Mouse (Mus musculus) heart, adult 2 months (tissue): ENCODE data around the gene Zfp28. TPM values are rescaled to one million over a fixed set of nuclear protein-coding genes. Genes with fewer than 3 reads are reported as not detected.

ENCODE experiments used
- DNase-seq, 2 experiments: peaks; one replicate each; pipeline ENCODE4 v3.0.0; 2021
- H3K27ac ChIP-seq: fragments of 200-600 bp; 2 replicates; pipeline ENCODE4 v1.8.1; 2022
- H3K27me3 ChIP-seq: fragments of 200-500 bp; 2 replicates; pipeline ENCODE4 v1.6.1; 2012; ENCODE audit warnings: mild to moderate bottlenecking, low read length, inconsistent platforms, mixed read lengths; ENCODE audit not compliant: control insufficient read depth, insufficient read depth
- H3K36me3 ChIP-seq: fragments of 200-500 bp; 2 replicates; pipeline ENCODE4 v1.6.1; 2012; ENCODE audit warnings: low read length, inconsistent platforms; ENCODE audit not compliant: control insufficient read depth, insufficient read depth
- H3K4me1 ChIP-seq: fragments of 200-500 bp; 2 replicates; pipeline ENCODE4 v1.6.1; 2011; ENCODE audit warnings: low read length; ENCODE audit not compliant: control insufficient read depth, insufficient read depth
- H3K4me3 ChIP-seq: fragments of 200-600 bp; 2 replicates; pipeline ENCODE4 v1.8.1; 2022
- H3K79me2 ChIP-seq: fragments of 200-500 bp; replicated peaks from 2 replicates; pipeline ENCODE4 v1.6.1; 2012; ENCODE audit warnings: mild to moderate bottlenecking, inconsistent platforms, low read length, moderate library complexity, mixed read lengths; ENCODE audit not compliant: control insufficient read depth, insufficient read depth
- H3K9ac ChIP-seq: fragments of 200-500 bp; 2 replicates; pipeline ENCODE4 v1.6.1; 2012; ENCODE audit warnings: low read depth, mild to moderate bottlenecking, control low read depth, inconsistent platforms, low read length, mixed read lengths
- CTCF ChIP-seq: fragments of 200-600 bp; IDR thresholded peaks from 2 replicates; pipeline ENCODE4 v1.8.1; 2022; ENCODE audit warnings: antibody characterized with exemption, mild to moderate bottlenecking, moderate library complexity
- EP300 ChIP-seq: fragments of 200-500 bp; IDR thresholded peaks from 2 replicates; pipeline ENCODE4 v1.6.1; 2011; ENCODE audit warnings: low read depth, low read length, control low read depth; ENCODE audit not compliant: insufficient read depth
- POLR2A ChIP-seq: fragments of 200-500 bp; IDR thresholded peaks from 2 replicates; pipeline ENCODE4 v1.6.1; 2011; ENCODE audit warnings: mild to moderate bottlenecking, low read depth, low read length, control low read depth; ENCODE audit not compliant: insufficient read depth
- WGBS: fragments of 180-500 bp; shearing (Covaris S2); methylation state at CpG from one replicate; pipeline ENCODE4 v1.1.7; 2018; 5-methylcytosine and 5-hydroxymethylcytosine counted together
- intact Hi-C: fragments of 180-260 bp; cut with DNase I; formaldehyde crosslinking; loops from one replicate; pipeline ENCODE4 v1.15.1; 2025
- long read RNA-seq: library from polyadenylated mRNA; stranded (forward); transcript quantifications from one replicate; pipeline ENCODE4 v2.0.0, GENCODE M21; 2021
- polyA plus RNA-seq: library from polyadenylated mRNA; depleted of rRNA; stranded (reverse); fragments of >200 nt; gene quantifications from 2 replicates; pipeline ENCODE4 v1.2.3, GENCODE M21; 2012; rRNA removed
- total RNA-seq, 2 experiments: library from RNA; stranded (reverse); gene quantifications; 2 replicates each; pipeline ENCODE4 v1.2.3; 2021

The Zfp28 gene
- total RNA-seq (1 to 10 TPM; 1.8 to 2.8 TPM), polyA plus RNA-seq (2.6 and 4.1 TPM in 2 replicates)
- long read RNA-seq, full-length matches to known transcripts, result 3 of 6 reads
- long read RNA-seq, partial matches to known transcripts, result 0 of 6 reads
- long read RNA-seq, other reads (novel, unspliced or antisense), result 3 of 6 reads

- Histone ChIP-seq H3K4me3 (peak within 1 kb of the TSS; percentile 82), H3K9ac (peak within 1 kb of the TSS; percentile 69), H3K4me1 (no peaks in the 10 kb centered on the region), H3K79me2 (no peaks in the 10 kb centered on the region), H3K27ac (peak within 1 kb of the TSS; percentile 36), H3K36me3 (no peaks in the 10 kb centered on the region), H3K27me3 (no peaks in the 10 kb centered on the region)
- DNase-seq, result peak; percentile 91 to 94
- TF ChIP-seq POLR2A, result peak; percentile 29; the same call in 1 of the 2 replicates
- 0 out of 2 replicates have a peak, but pooled peaks have one; percentile 18 for TF ChIP-seq CTCF
- TF ChIP-seq EP300, result no peak
- WGBS, result under 1% methylated on average over 28 of the region's 28 CpGs
- intact Hi-C loops, result loop anchor here (1.0 to 5.0 kb wide), 4 partner anchors 15 to 739 kb away; partner anchors contain the start of genes Smim17, Zfp667, Zfp78 and Zfp954
Observed at GRCm38 (mm10) chr7:6383044-6383455, at the start of gene Zfp28. TSS of gene Zfp28 (plus strand) at chr7:6383295.

- Histone ChIP-seq H3K4me1 (no peaks in the 10 kb centered on the region), H3K4me3 (no peak overlapping the region), H3K36me3 (no peaks in the 10 kb centered on the region), H3K27me3 (no peaks in the 10 kb centered on the region), H3K79me2 (no peaks in the 10 kb centered on the region), H3K27ac (no peak overlapping the region), H3K9ac (no peak overlapping the region)
- WGBS, result 70% methylated on average over 5 of the region's 5 CpGs
- no peak for TF ChIP-seq CTCF
- TF ChIP-seq POLR2A, result no peak
- no peak for TF ChIP-seq EP300
- DNase-seq, result no peak
- intact Hi-C loops, result no loop called here
Observed at GRCm38 (mm10) chr7:6339865-6340264, 43.2 kb upstream of the Zfp28 start.

DNA sequence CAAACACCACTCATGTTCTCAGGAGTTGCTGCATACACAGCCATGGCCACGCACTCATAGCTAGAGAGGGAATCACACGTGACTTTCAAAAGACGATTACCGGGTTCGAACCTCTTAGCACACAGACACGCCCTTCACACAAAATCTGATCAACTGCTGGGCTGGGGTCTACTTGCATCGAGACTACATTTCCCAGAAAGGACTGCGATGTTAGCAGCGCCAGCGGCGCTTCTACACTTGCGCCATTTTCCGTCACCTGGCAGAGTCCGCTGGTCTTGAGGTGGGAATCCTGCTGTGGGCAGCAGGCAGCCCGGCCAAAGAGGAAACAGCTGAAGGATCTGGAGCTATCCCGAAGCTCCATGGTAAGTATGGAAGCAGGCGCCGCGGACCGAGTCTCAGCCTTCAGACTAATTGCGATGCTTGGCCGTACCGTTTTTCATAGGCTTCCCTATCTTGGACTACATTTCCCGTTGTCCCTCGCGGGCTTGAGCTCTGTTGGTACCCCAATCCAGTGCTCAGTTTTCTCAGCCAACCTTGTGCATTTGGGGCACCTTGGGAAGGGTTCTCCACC lies 39.5 kb upstream of the Zfp28 start, which contains the start of gene Gm3854:
Gm3854 (plus strand) TSS at position 259 of the 571 bp plus-strand sequence.
- Histone ChIP-seq H3K9ac (peak within 1 kb of the TSS; percentile 18), H3K4me1 (no peaks in the 10 kb centered on the region), H3K4me3 (peak within 1 kb of the TSS; percentile 57), H3K27ac (peak within 1 kb of the TSS; percentile 59), H3K36me3 (no peaks in the 10 kb centered on the region), H3K79me2 (no peaks in the 10 kb centered on the region), H3K27me3 (no peaks in the 10 kb centered on the region)
- DNase-seq, result peak; percentile 62 to 64
- TF ChIP-seq EP300 (no peak), POLR2A (no peak)
- intact Hi-C loops, result no loop called here
- under 1% methylated on average over 26 of the region's 26 CpGs for WGBS

- H3K4me1 ChIP-seq, result no peaks in the 10 kb centered on the region
- H3K9ac ChIP-seq, result no peak overlapping the region
Observed at GRCm38 (mm10) chr7:6344124-6344523, 39.0 kb upstream of the Zfp28 start.

GRCm38 (mm10) chr7:6358121-6358520 lies 25.0 kb upstream of the Zfp28 start:
- Histone ChIP-seq H3K79me2 (no peaks in the 10 kb centered on the region), H3K27me3 (no peaks in the 10 kb centered on the region), H3K4me1 (peaks cover 1% of the 10 kb centered on the region; the same call in 1 of the 2 replicates), H3K27ac (no peak overlapping the region), H3K36me3 (no peaks in the 10 kb centered on the region), H3K9ac (no peak overlapping the region), H3K4me3 (no peak overlapping the region)
- DNase-seq, result peak; percentile 44 to 45
- WGBS, result 50% methylated on average over 2 of the region's 2 CpGs
- TF ChIP-seq POLR2A (no peak), CTCF (no peak), EP300 (no peak)
- intact Hi-C loops, result no loop called here

More at GRCm38 (mm10) chr7:6344124-6344523, 39.0 kb upstream of the Zfp28 start:
- Histone ChIP-seq H3K4me3 (peak overlapping the region; percentile 57), H3K79me2 (no peaks in the 10 kb centered on the region), H3K36me3 (no peaks in the 10 kb centered on the region), H3K27ac (no peak overlapping the region), H3K27me3 (no peaks in the 10 kb centered on the region)
- TF ChIP-seq EP300, result no peak
- TF ChIP-seq POLR2A, result no peak
- TF ChIP-seq CTCF, result no peak
- intact Hi-C loops, result no loop called here
- 32% methylated on average over 10 of the region's 10 CpGs for WGBS
- DNase-seq, result no peak
